Mouse (Mus musculus): ENCODE measurements at regions not wholly inside any gene's neighbourhood (a gene's known extent, or its start where the extent isn't known, plus 50 kb on each side); places are given as distances from the start of the nearest gene placed in this dataset.

DNA sequence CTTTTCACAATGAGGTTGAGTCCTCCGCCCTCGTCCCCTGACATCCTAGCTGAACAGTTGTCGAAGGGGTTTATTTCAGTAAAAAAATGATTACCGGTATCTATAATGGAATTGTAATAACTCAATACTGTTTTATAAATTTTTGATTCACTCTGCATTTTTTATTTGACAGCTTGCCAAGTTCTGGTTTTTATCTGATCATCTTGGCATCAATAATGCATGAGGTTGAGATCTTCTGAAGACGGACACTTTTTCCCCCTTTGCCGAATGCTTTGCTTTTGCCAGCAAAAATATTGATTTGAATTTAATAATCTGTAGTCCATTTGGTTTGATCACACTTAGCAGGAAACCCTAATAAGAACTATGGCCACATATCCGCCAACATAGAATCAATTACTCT lies 535.5 kb upstream of the Tmpo start:
- Histone ChIP-seq H3K4me3 (replicated peaks in 1 of 3; ENCODE audit: low read depth in 2 of 3, low read length in 2 of 3, poor library complexity in 1 of 3) (no peak overlapping the region), H3K4me2 (ENCODE audit: insufficient read depth, low read depth, poor library complexity, severe bottlenecking) (no peak overlapping the region), H3K9ac (ENCODE audit: insufficient read depth, low read depth) (no peak overlapping the region), H3K27me3 (replicated peaks) (no peaks in the 10 kb centered on the region), H3K4me1 (ENCODE audit: control insufficient read depth in 1 of 2, insufficient read depth in 2 of 2) (no peaks in the 10 kb centered on the region), H3K79me2 (replicated peaks; ENCODE audit: control insufficient read depth, extremely low read depth, insufficient read depth, poor library complexity, severe bottlenecking) (no peaks in the 10 kb centered on the region), H3K27ac (ENCODE audit: insufficient read depth, low read depth) (no peak overlapping the region), H3K36me3 (replicated peaks in 1 of 2; ENCODE audit: control insufficient read depth in 1 of 2, insufficient read depth in 1 of 2, low read length in 1 of 2) (no peaks in the 10 kb centered on the region), H3K9me3 (replicated peaks; ENCODE audit: low read length) (peaks cover 17% of the 10 kb centered on the region)
- no peak for TF ChIP-seq E2F4 (IDR thresholded peaks at IDR 0.05; ENCODE audit: insufficient replicate concordance, low read depth, low read length)
- no peak for TF ChIP-seq CHD1 (IDR thresholded peaks at IDR 0.05; ENCODE audit: low read depth, low read length)
- no peak for TF ChIP-seq TCF12 (IDR thresholded peaks at IDR 0.05; ENCODE audit: low read depth, low read length)
- no peak for DNase-seq (ENCODE audit: extremely low read depth)
- in situ Hi-C loops (cut with MboI; ENCODE audit: low pct_ligation_motif_present, low pct_unique_long_range_greater_than_20kb, low sequenced_read_pairs) (no loop called here), dilution Hi-C loops (cut with MboI; ENCODE audit: extremely low pct_ligation_motif_present, extremely low pct_unique_long_range_greater_than_20kb, low sequenced_read_pairs) (no loop called here)

DNA sequence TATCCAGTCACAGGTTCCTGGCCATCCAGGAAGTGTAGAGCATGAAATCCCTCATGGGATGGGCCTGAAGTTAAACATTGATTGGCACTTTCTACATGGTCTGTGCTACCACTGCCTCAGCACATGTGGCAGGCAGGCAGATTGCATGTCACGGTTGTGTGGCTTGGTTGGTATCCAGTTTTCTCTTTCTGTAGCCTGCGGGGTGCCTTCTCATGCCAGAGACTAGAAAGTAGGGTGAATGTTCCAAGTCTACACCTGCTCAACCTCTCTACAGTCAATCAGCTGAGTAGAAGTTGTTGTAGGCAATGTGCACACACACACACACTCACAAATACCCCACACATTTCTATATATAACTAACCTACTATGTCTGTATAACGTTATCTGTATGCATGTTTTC lies 533.5 kb upstream of the Tmpo start:
- Histone ChIP-seq H3K27me3 (replicated peaks) (no peaks in the 10 kb centered on the region), H3K79me2 (replicated peaks; ENCODE audit: control insufficient read depth, extremely low read depth, insufficient read depth, poor library complexity, severe bottlenecking) (no peaks in the 10 kb centered on the region), H3K9ac (ENCODE audit: insufficient read depth, low read depth) (no peak overlapping the region), H3K4me1 (ENCODE audit: control insufficient read depth in 1 of 2, insufficient read depth in 2 of 2) (no peaks in the 10 kb centered on the region), H3K36me3 (replicated peaks in 1 of 2; ENCODE audit: control insufficient read depth in 1 of 2, insufficient read depth in 1 of 2, low read length in 1 of 2) (no peaks in the 10 kb centered on the region), H3K9me3 (replicated peaks; ENCODE audit: low read length) (peaks cover 14% of the 10 kb centered on the region), H3K4me2 (ENCODE audit: insufficient read depth, low read depth, poor library complexity, severe bottlenecking) (no peak overlapping the region), H3K4me3 (replicated peaks in 1 of 3; ENCODE audit: low read depth in 2 of 3, low read length in 2 of 3, poor library complexity in 1 of 3) (no peak overlapping the region), H3K27ac (ENCODE audit: insufficient read depth, low read depth) (no peak overlapping the region)
- DNase-seq (ENCODE audit: extremely low read depth): no peak
- TF ChIP-seq TCF12 (IDR thresholded peaks at IDR 0.05; ENCODE audit: low read depth, low read length) (no peak), KAT2A (IDR thresholded peaks at IDR 0.05; ENCODE audit: insufficient replicate concordance, low read length) (no peak), RCOR1 (conservative IDR thresholded peaks at IDR 0.05; ENCODE audit: low read depth, low read length) (no peak)
- in situ Hi-C loops (cut with MboI; ENCODE audit: low pct_ligation_motif_present, low pct_unique_long_range_greater_than_20kb, low sequenced_read_pairs) (no loop called here), dilution Hi-C loops (cut with MboI; ENCODE audit: extremely low pct_ligation_motif_present, extremely low pct_unique_long_range_greater_than_20kb, low sequenced_read_pairs) (no loop called here)

DNA sequence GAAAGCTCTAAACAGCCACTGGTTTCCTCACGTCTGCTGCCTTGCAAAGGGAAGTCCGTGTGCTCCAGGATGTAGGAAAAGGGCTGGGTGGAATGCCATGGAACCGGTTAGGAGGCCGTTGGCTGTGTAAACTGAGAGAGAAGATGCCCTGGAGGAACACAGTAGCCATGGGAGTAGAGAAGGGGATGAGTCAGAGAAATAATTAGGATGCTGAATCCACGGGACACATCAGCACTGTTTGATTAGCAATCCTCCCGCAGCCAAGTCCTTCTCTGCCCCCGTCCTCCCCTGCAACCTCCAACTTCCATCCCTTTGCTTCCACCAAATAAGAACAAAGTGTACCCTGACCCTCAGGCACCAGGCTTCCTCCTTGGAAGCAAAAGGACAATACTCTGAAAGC lies 532.4 kb upstream of the Tmpo start:
- Histone ChIP-seq H3K36me3 (replicated peaks in 1 of 2; ENCODE audit: control insufficient read depth in 1 of 2, insufficient read depth in 1 of 2, low read length in 1 of 2) (no peaks in the 10 kb centered on the region), H3K27ac (ENCODE audit: insufficient read depth, low read depth) (no peak overlapping the region), H3K4me3 (replicated peaks in 1 of 3; ENCODE audit: low read depth in 2 of 3, low read length in 2 of 3, poor library complexity in 1 of 3) (no peak overlapping the region), H3K79me2 (replicated peaks; ENCODE audit: control insufficient read depth, extremely low read depth, insufficient read depth, poor library complexity, severe bottlenecking) (no peaks in the 10 kb centered on the region), H3K9ac (ENCODE audit: insufficient read depth, low read depth) (no peak overlapping the region), H3K27me3 (replicated peaks) (no peaks in the 10 kb centered on the region), H3K4me1 (ENCODE audit: control insufficient read depth in 1 of 2, insufficient read depth in 2 of 2) (no peaks in the 10 kb centered on the region), H3K9me3 (replicated peaks; ENCODE audit: low read length) (peaks cover 17% of the 10 kb centered on the region), H3K4me2 (ENCODE audit: insufficient read depth, low read depth, poor library complexity, severe bottlenecking) (no peak overlapping the region)
- no peak for TF ChIP-seq ZMIZ1 (IDR thresholded peaks at IDR 0.05; ENCODE audit: low read depth, low read length)
- no peak for TF ChIP-seq PAX5 (IDR thresholded peaks at IDR 0.05; ENCODE audit: low read length)
- no peak for TF ChIP-seq SIN3A (IDR thresholded peaks at IDR 0.05; ENCODE audit: low read length)
- TF ChIP-seq EP300 (IDR thresholded peaks at IDR 0.05; ENCODE audit: low read length): no peak
- no peak for TF ChIP-seq MXI1 (IDR thresholded peaks at IDR 0.05; ENCODE audit: low read depth, low read length)
- no peak for TF ChIP-seq BHLHE40 (IDR thresholded peaks at IDR 0.05; ENCODE audit: low read depth, low read length)
- no peak for TF ChIP-seq KAT2A (IDR thresholded peaks at IDR 0.05; ENCODE audit: insufficient replicate concordance, low read length)
- TF ChIP-seq CHD2 (IDR thresholded peaks at IDR 0.05; ENCODE audit: low read length): no peak
- TF ChIP-seq ZC3H11A (IDR thresholded peaks at IDR 0.05; ENCODE audit: low read depth, low read length): no peak
- no peak for TF ChIP-seq HCFC1 (IDR thresholded peaks at IDR 0.05; ENCODE audit: low read depth, low read length)
- no peak for TF ChIP-seq RCOR1 (conservative IDR thresholded peaks at IDR 0.05; ENCODE audit: low read depth, low read length)
- no peak for TF ChIP-seq SMC3 (IDR thresholded peaks at IDR 0.05; ENCODE audit: low read depth, low read length)
- TF ChIP-seq ZNF384 (IDR thresholded peaks at IDR 0.05; ENCODE audit: low read depth, low read length): no peak
- no peak for TF ChIP-seq TCF12 (IDR thresholded peaks at IDR 0.05; ENCODE audit: low read depth, low read length)
- TF ChIP-seq MYC (IDR thresholded peaks at IDR 0.05; ENCODE audit: low read depth, low read length): no peak
- TF ChIP-seq ELF1 (IDR thresholded peaks at IDR 0.05; ENCODE audit: low read depth, low read length): no peak
- TF ChIP-seq E2F4 (IDR thresholded peaks at IDR 0.05; ENCODE audit: insufficient replicate concordance, low read depth, low read length): no peak
- TF ChIP-seq POLR2AphosphoS2 (IDR thresholded peaks at IDR 0.05; ENCODE audit: low read depth, low read length): no peak
- TF ChIP-seq NELFE (IDR thresholded peaks at IDR 0.05; ENCODE audit: low read depth, low read length): no peak
- in situ Hi-C loops (cut with MboI; ENCODE audit: low pct_ligation_motif_present, low pct_unique_long_range_greater_than_20kb, low sequenced_read_pairs) (no loop called here), dilution Hi-C loops (cut with MboI; ENCODE audit: extremely low pct_ligation_motif_present, extremely low pct_unique_long_range_greater_than_20kb, low sequenced_read_pairs) (no loop called here)
- DNase-seq (ENCODE audit: extremely low read depth): no peak
